Mouse (Mus musculus) lung, embryonic 14.5 days (tissue): ENCODE measurements at regions not wholly inside any gene's neighbourhood (a gene's known extent, or its start where the extent isn't known, plus 50 kb on each side); places are given as distances from the start of the nearest gene placed in this dataset.

Source experiments
- ATAC-seq: fragments of 200-750 bp; cut with Nextera tagmentation; 2 replicates; pipeline ENCODE4 v1.8.0; 2017; ENCODE audit warnings: mild to moderate bottlenecking, moderate TSS enrichment, moderate library complexity; ENCODE audit not compliant: insufficient read depth
- DNase-seq: peaks from one replicate; pipeline ENCODE4 v3.0.0-alpha.2; 2015
- H3K27ac ChIP-seq: fragments of 300-500 bp; sonication (generic); 2 replicates; pipeline ENCODE4 v1.5.1; 2014; ENCODE audit warnings: low read depth, mild to moderate bottlenecking, moderate library complexity
- H3K27me3 ChIP-seq: fragments of 300-500 bp; sonication (generic); 2 replicates; pipeline ENCODE4 v1.6.1; 2014; ENCODE audit warnings: low read length, control low read depth; ENCODE audit not compliant: insufficient read depth
- H3K36me3 ChIP-seq: fragments of 300-500 bp; sonication (generic); 2 replicates; pipeline ENCODE4 v1.6.1; 2014; ENCODE audit warnings: control low read depth; ENCODE audit not compliant: insufficient read depth
- H3K4me1 ChIP-seq: fragments of 300-500 bp; sonication (generic); 2 replicates; pipeline ENCODE4 v1.6.1; 2014; ENCODE audit warnings: antibody characterized with exemption, control low read depth; ENCODE audit not compliant: insufficient read depth
- H3K4me2 ChIP-seq: fragments of 300-500 bp; sonication (generic); 2 replicates; pipeline ENCODE4 v1.6.1; 2014; ENCODE audit warnings: mild to moderate bottlenecking
- H3K4me3 ChIP-seq: fragments of 300-500 bp; sonication (generic); 2 replicates; pipeline ENCODE4 v1.5.1; 2014; ENCODE audit warnings: low read depth, low read length
- H3K9ac ChIP-seq: fragments of 300-500 bp; sonication (generic); 2 replicates; pipeline ENCODE4 v1.6.1; 2014
- H3K9me3 ChIP-seq: fragments of 300-500 bp; sonication (generic); 2 replicates; pipeline ENCODE4 v1.6.1; 2016; ENCODE audit warnings: low read depth, low read length, control low read depth
- CTCF ChIP-seq: IDR thresholded peaks from 2 replicates; pipeline ENCODE4 v1.5.1; 2016; ENCODE audit warnings: antibody characterized with exemption, low read depth
- WGBS: fragments of 180-500 bp; shearing (Covaris S2); extraction: QIAGEN DNeasy Blood & Tissue Kit; methylation state at CpG from one replicate; pipeline ENCODE4 v1.1.7; 2014; 5-methylcytosine and 5-hydroxymethylcytosine counted together

- WGBS, result 76% methylated on average over 6 of the region's 6 CpGs
- peak; percentile 46 for TF ChIP-seq CTCF
- no peaks in the 10 kb centered on the region for H3K36me3 ChIP-seq
- H3K4me3 ChIP-seq, result no peak overlapping the region
- no peaks in the 10 kb centered on the region for H3K27me3 ChIP-seq
- H3K9ac ChIP-seq, result no peak overlapping the region
- H3K4me2 ChIP-seq, result no peak overlapping the region
- H3K27ac ChIP-seq, result no peak overlapping the region
- DNase-seq (peak; percentile 39), ATAC-seq (no peak)
- no peaks in the 10 kb centered on the region for H3K9me3 ChIP-seq
- no peaks in the 10 kb centered on the region for H3K4me1 ChIP-seq
Measured at GRCm38 (mm10) chr9:63837552-63837951, 79.8 kb upstream of the Smad3 start.

- Histone ChIP-seq H3K27ac (no peak overlapping the region), H3K9me3 (no peaks in the 10 kb centered on the region), H3K4me3 (no peak overlapping the region), H3K4me2 (no peak overlapping the region), H3K27me3 (no peaks in the 10 kb centered on the region), H3K9ac (no peak overlapping the region), H3K36me3 (no peaks in the 10 kb centered on the region), H3K4me1 (no peaks in the 10 kb centered on the region)
- no peak for TF ChIP-seq CTCF
- peak; percentile 41 for DNase-seq
- peak; percentile 68 for ATAC-seq
- WGBS, result 25% methylated on average over 5 of the region's 5 CpGs
Measured at GRCm38 (mm10) chr9:63836565-63837284, 78.9 kb upstream of the Smad3 start.

- Histone ChIP-seq H3K4me1 (no peaks in the 10 kb centered on the region), H3K27me3 (no peaks in the 10 kb centered on the region), H3K9ac (no peak overlapping the region), H3K9me3 (no peaks in the 10 kb centered on the region), H3K27ac (no peak overlapping the region), H3K4me3 (no peak overlapping the region), H3K36me3 (no peaks in the 10 kb centered on the region), H3K4me2 (no peak overlapping the region)
- WGBS, result 39% methylated on average over 11 of the region's 11 CpGs
- DNase-seq (peak; percentile 23), ATAC-seq (no peak)
- no peak for TF ChIP-seq CTCF
Measured at GRCm38 (mm10) chr9:63836036-63836435, 78.2 kb upstream of the Smad3 start.

GRCm38 (mm10) chr9:63834416-63834815 is 76.6 kb upstream of the Smad3 start:
- no peaks in the 10 kb centered on the region for H3K9me3 ChIP-seq
- TF ChIP-seq CTCF, result no peak
- H3K4me1 ChIP-seq, result no peaks in the 10 kb centered on the region
- no peaks in the 10 kb centered on the region for H3K27me3 ChIP-seq
- no peak overlapping the region for H3K27ac ChIP-seq
- no peak for DNase-seq
- no peaks in the 10 kb centered on the region for H3K36me3 ChIP-seq
- no peak overlapping the region for H3K4me3 ChIP-seq
- H3K4me2 ChIP-seq, result no peak overlapping the region
- H3K9ac ChIP-seq, result no peak overlapping the region
- WGBS, result 68% methylated on average over 3 of the region's 3 CpGs
- no peak for ATAC-seq

- H3K4me3 ChIP-seq, result no peak overlapping the region
- no peak for TF ChIP-seq CTCF
Measured at GRCm38 (mm10) chr9:63818163-63818562, 60.4 kb upstream of the Smad3 start.

GRCm38 (mm10) chr9:63816540-63816939 is 58.7 kb upstream of the Smad3 start:
- ATAC-seq (no peak), DNase-seq (peak; percentile 21)
- no peak overlapping the region for H3K27ac ChIP-seq
- no peaks in the 10 kb centered on the region for H3K36me3 ChIP-seq
- peak; percentile 66 for TF ChIP-seq CTCF
- H3K27me3 ChIP-seq, result no peaks in the 10 kb centered on the region
- no peak overlapping the region for H3K4me3 ChIP-seq
- 59% methylated on average over 2 of the region's 2 CpGs for WGBS
- H3K9me3 ChIP-seq, result 0 out of 2 replicates have a peak, but pooled peaks cover 5% of the 10 kb centered on the region
- no peak overlapping the region for H3K4me2 ChIP-seq
- H3K4me1 ChIP-seq, result no peaks in the 10 kb centered on the region
- H3K9ac ChIP-seq, result no peak overlapping the region

More at GRCm38 (mm10) chr9:63818163-63818562, 60.4 kb upstream of the Smad3 start:
- H3K4me2 ChIP-seq, result no peak overlapping the region
- 73% methylated on average over 3 of the region's 3 CpGs for WGBS
- H3K9ac ChIP-seq, result no peak overlapping the region
- DNase-seq (no peak), ATAC-seq (no peak)
- H3K27ac ChIP-seq, result no peak overlapping the region
- no peaks in the 10 kb centered on the region for H3K4me1 ChIP-seq
- H3K36me3 ChIP-seq, result no peaks in the 10 kb centered on the region
- H3K9me3 ChIP-seq, result 0 out of 2 replicates have a peak, but pooled peaks cover 5% of the 10 kb centered on the region
- H3K27me3 ChIP-seq, result no peaks in the 10 kb centered on the region

GRCm38 (mm10) chr9:63809901-63810587 is 52.2 kb upstream of the Smad3 start:
- Histone ChIP-seq H3K9me3 (no peaks in the 10 kb centered on the region), H3K4me1 (no peaks in the 10 kb centered on the region), H3K36me3 (no peaks in the 10 kb centered on the region), H3K27ac (no peak overlapping the region), H3K4me2 (no peak overlapping the region), H3K9ac (no peak overlapping the region), H3K27me3 (no peaks in the 10 kb centered on the region), H3K4me3 (no peak overlapping the region)
- ATAC-seq, result no peak
- DNase-seq, result no peak
- WGBS, result 31% methylated on average over 3 of the region's 3 CpGs
- TF ChIP-seq CTCF, result no peak
